Mouse (Mus musculus): ENCODE data around the gene B4galt3. TPM values are rescaled to one million over a fixed set of nuclear protein-coding genes. Genes with fewer than 3 reads are reported as not detected.

Gene B4galt3
- polyA plus RNA-seq (2016; fragmentation: Nextera tagmentation; extraction: Ambion mirVana): 29.9 and 35.8 TPM in 2 replicates

DNA sequence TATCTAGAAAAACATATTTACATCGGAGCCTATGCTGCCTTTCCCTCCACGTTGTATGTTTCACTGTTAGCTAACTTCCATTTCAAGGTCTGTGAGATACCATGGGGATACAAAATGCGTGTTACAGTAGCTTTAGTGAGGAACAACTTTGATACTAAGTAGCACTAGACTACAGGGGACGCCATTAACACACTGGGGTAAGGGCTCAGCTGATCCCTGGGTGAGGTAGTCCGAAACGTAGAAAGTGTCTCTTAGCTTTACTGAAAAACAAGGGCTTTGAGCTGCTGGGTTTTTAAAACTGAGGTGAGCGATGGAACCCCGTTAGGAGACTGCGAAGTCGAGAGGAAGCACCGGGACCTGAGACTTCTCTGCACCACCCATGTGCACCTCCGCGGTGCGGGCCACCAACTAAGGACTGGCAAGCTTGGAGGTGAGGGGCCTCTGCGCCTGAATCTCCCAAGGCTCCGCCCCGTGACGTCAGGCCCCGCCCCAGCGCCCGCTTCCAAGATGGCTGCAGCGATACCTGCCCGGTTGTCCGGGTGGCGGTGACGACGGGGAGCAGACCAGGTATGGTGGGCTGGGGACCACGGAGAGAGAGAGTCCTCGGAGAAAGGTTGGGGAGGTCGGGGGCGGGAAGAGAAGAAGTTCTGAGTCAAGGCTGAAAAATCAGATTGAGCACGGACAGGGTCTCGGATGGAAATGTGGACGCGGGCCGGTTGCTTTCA is at the start of gene B4galt3:
Gene B4galt3, plus strand, starts transcription at position 481 of the 725 bp plus-strand sequence.
- peak within 1 kb of the TSS; percentile 86 for H3K4me3 ChIP-seq
- ATAC-seq: peak; percentile 92
- H3K9me3 ChIP-seq (replicated peaks): no peaks in the 10 kb centered on the region
- H3K27me3 ChIP-seq (replicated peaks): no peaks in the 10 kb centered on the region
- WGBS (ENCODE audit: insufficient replicate concordance): 5% methylated on average over 36 of the region's 36 CpGs
- H3K27ac ChIP-seq: peak within 1 kb of the TSS; percentile 76
- H3K9ac ChIP-seq: peak within 1 kb of the TSS; percentile 86
- H3K4me2 ChIP-seq: peak within 1 kb of the TSS; percentile 95
- H3K36me3 ChIP-seq: peaks cover 34% of the 10 kb centered on the region
- H3K4me1 ChIP-seq: peaks cover 55% of the 10 kb centered on the region

DNA sequence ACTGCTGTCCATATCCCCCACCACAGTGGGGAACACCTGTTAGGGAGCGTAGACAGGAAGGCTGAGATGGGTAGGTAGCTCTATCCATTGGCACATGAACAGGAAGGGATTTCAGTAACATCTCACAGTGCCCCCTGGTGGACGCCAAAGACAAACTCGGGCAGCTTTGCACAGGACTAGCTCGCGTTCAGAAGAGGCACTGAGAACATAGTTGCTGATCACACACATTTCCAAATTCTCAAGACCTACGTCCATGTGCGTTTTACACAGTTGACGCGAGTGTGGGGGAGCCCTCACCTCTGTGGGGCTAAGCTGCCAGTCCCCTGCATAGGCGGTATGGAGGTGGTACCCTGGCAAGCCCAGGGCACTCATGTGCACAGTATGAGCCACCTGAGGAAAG is 49.3 kb upstream of the B4galt3 start:
- peak overlapping the region; percentile 71 for H3K27ac ChIP-seq
- 7% methylated on average over 10 of the region's 10 CpGs for WGBS (ENCODE audit: insufficient replicate concordance)
- H3K27me3 ChIP-seq (replicated peaks): no peaks in the 10 kb centered on the region
- H3K9ac ChIP-seq: peak overlapping the region; percentile 72; the same call in 1 of the 2 replicates
- H3K36me3 ChIP-seq: peaks cover 25% of the 10 kb centered on the region
- H3K4me1 ChIP-seq: peaks cover 32% of the 10 kb centered on the region
- no peaks in the 10 kb centered on the region for H3K9me3 ChIP-seq (replicated peaks)
- no peak for ATAC-seq
- peak overlapping the region; percentile 74 for H3K4me3 ChIP-seq
- H3K4me2 ChIP-seq: peak overlapping the region; percentile 91

DNA sequence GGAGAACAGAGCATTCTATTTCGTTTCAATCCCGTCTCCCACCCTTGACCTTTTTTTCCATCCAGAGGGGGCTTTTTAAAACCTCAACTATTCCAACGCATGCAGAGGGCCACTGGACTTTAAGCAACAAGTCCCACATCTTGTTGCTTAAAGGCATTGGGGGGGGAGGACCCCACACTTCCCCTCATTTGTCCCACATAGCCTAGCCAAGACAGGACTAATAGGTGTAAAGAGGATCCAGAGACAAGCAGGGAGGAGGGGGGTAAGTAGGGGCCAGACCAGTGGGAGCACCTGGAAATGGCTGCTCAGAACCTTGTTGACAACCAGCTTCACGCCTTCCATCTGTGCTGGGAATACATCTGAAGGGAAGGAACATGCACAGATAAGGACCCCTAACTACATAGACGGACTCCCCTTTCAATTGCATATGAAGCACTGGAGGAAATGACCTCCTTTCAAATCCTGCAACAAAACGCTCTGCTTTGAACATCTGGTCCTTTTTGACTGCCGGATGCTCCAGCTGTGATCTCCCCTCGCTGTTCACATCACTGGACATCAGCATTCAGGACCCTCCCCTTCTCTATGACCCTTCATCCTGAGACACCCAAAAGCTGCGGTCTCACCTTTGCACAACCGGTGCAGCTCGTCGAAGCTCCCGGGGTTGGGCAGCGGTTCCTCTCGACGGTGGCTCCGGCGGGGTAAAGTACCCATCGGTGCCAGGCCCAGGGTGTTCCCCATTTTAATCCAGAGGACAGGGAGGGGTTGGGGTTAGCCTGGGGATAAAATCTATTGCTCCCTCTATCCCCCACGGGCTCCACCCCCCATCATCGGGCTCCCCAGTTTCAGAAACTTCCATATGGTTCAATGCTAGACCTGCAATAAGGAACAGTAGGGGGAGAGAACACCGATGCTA is 48.6 kb upstream of the B4galt3 start:
- H3K9ac ChIP-seq: peak overlapping the region; percentile 72
- no peaks in the 10 kb centered on the region for H3K9me3 ChIP-seq (replicated peaks)
- peak overlapping the region; percentile 71 for H3K27ac ChIP-seq
- 5% methylated on average over 22 of the region's 22 CpGs for WGBS (ENCODE audit: insufficient replicate concordance)
- ATAC-seq: no peak
- peaks cover 26% of the 10 kb centered on the region for H3K4me1 ChIP-seq
- H3K4me3 ChIP-seq: peak overlapping the region; percentile 74
- H3K36me3 ChIP-seq: peaks cover 25% of the 10 kb centered on the region
- no peaks in the 10 kb centered on the region for H3K27me3 ChIP-seq (replicated peaks)
- H3K4me2 ChIP-seq: peak overlapping the region; percentile 91

- H3K27ac ChIP-seq: peak within 1 kb of the TSS; percentile 93
- peak within 1 kb of the TSS; percentile 76 for H3K9ac ChIP-seq
- H3K9me3 ChIP-seq (replicated peaks): no peaks in the 10 kb centered on the region
- 1% methylated on average over 28 of the region's 28 CpGs for WGBS (ENCODE audit: insufficient replicate concordance)
- peak within 1 kb of the TSS; percentile 74 for H3K4me3 ChIP-seq
- H3K27me3 ChIP-seq (replicated peaks): no peaks in the 10 kb centered on the region
- peaks cover 30% of the 10 kb centered on the region for H3K4me1 ChIP-seq
- peak within 1 kb of the TSS; percentile 91 for H3K4me2 ChIP-seq
- ATAC-seq: peak; percentile 97
- H3K36me3 ChIP-seq: peaks cover 25% of the 10 kb centered on the region
Observed at GRCm38 (mm10) chr1:171222238-171223155, 47.6 kb upstream of the B4galt3 start, which contains the start of gene Tomm40l. Gene Tomm40l, minus strand, starts transcription at chr1:171222514.

DNA sequence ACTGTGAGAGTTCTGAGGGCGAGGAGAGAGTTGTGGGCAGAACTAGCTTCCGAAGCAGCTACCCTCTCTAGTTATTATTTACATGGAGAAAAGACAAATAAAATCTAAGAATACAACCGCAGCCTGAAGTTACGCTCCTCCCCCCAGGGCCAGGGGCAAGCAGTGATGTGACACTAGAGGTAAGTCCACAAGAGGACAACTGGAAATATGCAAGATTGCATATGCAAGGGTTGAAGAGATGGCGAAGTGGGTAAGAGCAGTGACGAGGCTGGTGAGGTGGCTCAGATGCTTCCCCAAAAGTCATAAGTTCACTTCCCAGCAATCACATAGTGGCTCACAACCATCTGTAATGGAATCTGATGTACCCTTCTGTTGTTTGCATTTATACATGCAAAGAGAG is 47.0 kb upstream of the B4galt3 start:
- WGBS (ENCODE audit: insufficient replicate concordance): 57% methylated on average over 6 of the region's 6 CpGs
- peak overlapping the region; percentile 93 for H3K27ac ChIP-seq
- H3K4me2 ChIP-seq: peak overlapping the region; percentile 91
- H3K4me1 ChIP-seq: peaks cover 30% of the 10 kb centered on the region
- no peak for ATAC-seq
- H3K27me3 ChIP-seq (replicated peaks): no peaks in the 10 kb centered on the region
- H3K9me3 ChIP-seq (replicated peaks): no peaks in the 10 kb centered on the region
- H3K9ac ChIP-seq: peak overlapping the region; percentile 76
- H3K36me3 ChIP-seq: peaks cover 25% of the 10 kb centered on the region
- peak overlapping the region; percentile 74 for H3K4me3 ChIP-seq

DNA sequence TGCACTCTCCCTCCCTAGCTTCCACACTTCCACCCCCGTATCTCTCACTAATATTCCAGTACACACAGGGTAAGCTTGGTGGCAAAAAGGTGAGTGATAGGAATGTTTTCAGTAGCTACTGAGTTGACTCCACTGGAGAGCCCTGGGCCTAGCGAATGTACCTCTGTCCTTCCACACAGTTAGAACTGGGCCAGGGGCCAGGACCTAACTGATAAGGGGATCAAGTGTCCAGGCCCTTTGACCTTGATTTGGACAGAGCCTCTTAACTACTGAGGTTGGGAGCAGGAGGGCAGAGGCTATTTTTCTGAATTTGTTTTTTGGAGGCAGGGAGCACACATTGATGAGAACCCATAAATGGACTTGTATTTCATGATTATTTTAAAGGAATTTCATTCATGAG is 46.3 kb upstream of the B4galt3 start:
- H3K36me3 ChIP-seq: peaks cover 19% of the 10 kb centered on the region
- WGBS (ENCODE audit: insufficient replicate concordance): 76% methylated on average over 2 of the region's 2 CpGs
- H3K4me3 ChIP-seq: no peak overlapping the region
- no peak overlapping the region for H3K4me2 ChIP-seq
- no peak overlapping the region for H3K9ac ChIP-seq
- H3K27ac ChIP-seq: peak overlapping the region; percentile 93; the same call in 1 of the 2 replicates
- no peak for ATAC-seq
- H3K9me3 ChIP-seq (replicated peaks): no peaks in the 10 kb centered on the region
- peaks cover 30% of the 10 kb centered on the region for H3K4me1 ChIP-seq
- no peaks in the 10 kb centered on the region for H3K27me3 ChIP-seq (replicated peaks)

- H3K4me2 ChIP-seq: peak within 1 kb of the TSS; percentile 47
- H3K27me3 ChIP-seq (replicated peaks): no peaks in the 10 kb centered on the region
- peak within 1 kb of the TSS; percentile 93 for H3K27ac ChIP-seq
- peaks cover 8% of the 10 kb centered on the region for H3K36me3 ChIP-seq
- H3K4me3 ChIP-seq: peak within 1 kb of the TSS; percentile 41
- no peaks in the 10 kb centered on the region for H3K9me3 ChIP-seq (replicated peaks)
- H3K9ac ChIP-seq: peak within 1 kb of the TSS; percentile 57
- no peak for ATAC-seq
- peaks cover 32% of the 10 kb centered on the region for H3K4me1 ChIP-seq
- WGBS (ENCODE audit: insufficient replicate concordance): 68% methylated on average over 5 of the region's 5 CpGs
Observed at GRCm38 (mm10) chr1:171224857-171225256, 45.3 kb upstream of the B4galt3 start, which contains the start of gene Apoa2. Gene Apoa2, plus strand, starts transcription at chr1:171225054.

- H3K9me3 ChIP-seq (replicated peaks): no peaks in the 10 kb centered on the region
- no peak overlapping the region for H3K4me3 ChIP-seq
- H3K9ac ChIP-seq: no peak overlapping the region
- peaks cover 27% of the 10 kb centered on the region for H3K4me1 ChIP-seq
- H3K27ac ChIP-seq: no peak overlapping the region
- WGBS (ENCODE audit: insufficient replicate concordance): 52% methylated on average over 4 of the region's 4 CpGs
- H3K27me3 ChIP-seq (replicated peaks): no peaks in the 10 kb centered on the region
- no peak for ATAC-seq
- H3K4me2 ChIP-seq: peak overlapping the region; percentile 47; the same call in 1 of the 2 replicates
- H3K36me3 ChIP-seq: no peaks in the 10 kb centered on the region
Observed at GRCm38 (mm10) chr1:171226780-171227179, 43.3 kb upstream of the B4galt3 start.

DNA sequence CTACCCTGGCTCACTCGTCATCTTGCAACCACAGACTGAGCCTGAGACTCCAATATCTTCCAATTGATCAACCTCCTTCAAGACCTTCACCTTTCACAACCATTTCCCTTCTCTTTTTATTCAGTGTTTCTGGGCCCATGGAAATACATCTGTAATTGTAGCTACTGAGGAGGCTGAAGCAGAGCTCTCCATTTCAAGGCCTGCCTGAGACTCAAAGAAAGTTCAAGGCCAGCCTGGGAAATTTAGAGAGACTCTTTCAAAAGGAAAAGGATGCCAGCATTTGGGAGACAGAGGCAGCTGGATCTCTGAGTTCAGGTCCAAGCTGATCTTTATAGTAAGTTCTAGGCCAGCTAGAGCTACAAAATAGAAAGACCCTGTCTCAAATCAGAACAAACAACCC is 42.2 kb upstream of the B4galt3 start:
- ATAC-seq: no peak
- WGBS (ENCODE audit: insufficient replicate concordance): 55% methylated on average over 1 of the region's 1 CpGs

GRCm38 (mm10) chr1:171229750-171230149 is 40.4 kb upstream of the B4galt3 start:
- Histone ChIP-seq H3K27ac (no peak overlapping the region), H3K4me2 (no peak overlapping the region), H3K36me3 (peaks cover 13% of the 10 kb centered on the region), H3K9me3 (replicated peaks) (no peaks in the 10 kb centered on the region), H3K9ac (no peak overlapping the region), H3K4me1 (peaks cover 45% of the 10 kb centered on the region), H3K4me3 (no peak overlapping the region), H3K27me3 (replicated peaks) (no peaks in the 10 kb centered on the region)
- 69% methylated on average over 6 of the region's 6 CpGs for WGBS (ENCODE audit: insufficient replicate concordance)
- ATAC-seq: no peak

More for the DNA sequence above, 42.2 kb upstream of the B4galt3 start:
- Histone ChIP-seq H3K27ac (no peak overlapping the region), H3K27me3 (replicated peaks) (no peaks in the 10 kb centered on the region), H3K4me1 (peaks cover 33% of the 10 kb centered on the region), H3K9ac (no peak overlapping the region), H3K4me3 (no peak overlapping the region), H3K9me3 (replicated peaks) (no peaks in the 10 kb centered on the region), H3K36me3 (no peaks in the 10 kb centered on the region), H3K4me2 (no peak overlapping the region)

DNA sequence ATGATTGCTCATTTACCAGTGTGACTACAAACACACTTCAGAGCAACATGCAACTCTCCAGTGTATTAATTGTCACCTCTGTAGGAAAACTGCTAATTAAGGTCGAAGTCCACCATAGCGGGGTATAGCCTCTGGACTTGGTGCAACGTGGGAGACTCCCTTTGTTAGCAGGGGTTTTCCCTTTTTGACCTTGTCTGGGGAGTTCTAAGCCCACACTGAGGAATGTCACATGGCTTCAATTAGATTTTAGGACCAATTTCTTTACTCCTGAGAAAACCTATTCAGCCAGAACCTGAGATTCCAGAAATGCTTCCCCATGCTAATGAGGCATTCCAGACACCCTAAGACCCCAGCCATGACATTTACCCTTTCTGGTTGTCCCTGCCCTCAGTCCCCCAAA is 39.9 kb upstream of the B4galt3 start:
- H3K9ac ChIP-seq: no peak overlapping the region
- no peaks in the 10 kb centered on the region for H3K9me3 ChIP-seq (replicated peaks)
- ATAC-seq: no peak
- H3K27me3 ChIP-seq (replicated peaks): no peaks in the 10 kb centered on the region
- H3K4me2 ChIP-seq: no peak overlapping the region
- H3K4me3 ChIP-seq: no peak overlapping the region
- H3K27ac ChIP-seq: no peak overlapping the region
- peaks cover 17% of the 10 kb centered on the region for H3K36me3 ChIP-seq
- peaks cover 50% of the 10 kb centered on the region for H3K4me1 ChIP-seq
- 71% methylated on average over 3 of the region's 3 CpGs for WGBS (ENCODE audit: insufficient replicate concordance)

Data from liver, embryonic 12.5 days (tissue).